Mouse (Mus musculus) lung, adult 2 months (tissue): ENCODE measurements around the gene Cacng8.

Source experiments
- CTCF ChIP-seq: fragments of 200-500 bp; IDR thresholded peaks from 2 replicates; pipeline ENCODE4 v1.5.1; 2011; ENCODE audit warnings: mild to moderate bottlenecking, low read length, control low read depth; ENCODE audit not compliant: insufficient read depth
- POLR2A ChIP-seq: fragments of 200-500 bp; IDR thresholded peaks from 2 replicates; pipeline ENCODE4 v1.6.1; 2011; ENCODE audit warnings: low read depth, mild to moderate bottlenecking, control low read depth, low read length, borderline replicate concordance; ENCODE audit errors: extremely low read depth

GRCm38 (mm10) chr7:3447026-3447425, 56.5 kb downstream of the Cacng8 start:
- TF ChIP-seq CTCF (no peak), POLR2A (no peak)
